Mouse (Mus musculus) T-helper 1 cell (primary cell): ENCODE results near the gene Zfp950.
"Not testable (repeated sequence)": the region's sequence is repeated elsewhere in the genome, so short reads cannot be mapped to it uniquely, and the experiment has no call there.

ENCODE experiments used
- in situ Hi-C: fragments of 300-600 bp; cut with MboI, MseI; formaldehyde crosslinking; loops from one replicate; pipeline ENCODE4 v1.15.1; 2025; ENCODE audit warnings: high pct_unique_total_duplicates

Zfp950 gene

GRCm38 (mm10) chr19:61140342-61141206, at the start of gene Zfp950:
TSS of gene Zfp950 (minus strand) at chr19:61140840.
- in situ Hi-C loops, result no loop called here

- in situ Hi-C loops, result not testable (repeated sequence)
Observed at GRCm38 (mm10) chr19:61183590-61183989, 43.0 kb upstream of the Zfp950 start, which contains the start of gene Gm6020. TSS of gene Gm6020 (plus strand) at chr19:61183890.

DNA sequence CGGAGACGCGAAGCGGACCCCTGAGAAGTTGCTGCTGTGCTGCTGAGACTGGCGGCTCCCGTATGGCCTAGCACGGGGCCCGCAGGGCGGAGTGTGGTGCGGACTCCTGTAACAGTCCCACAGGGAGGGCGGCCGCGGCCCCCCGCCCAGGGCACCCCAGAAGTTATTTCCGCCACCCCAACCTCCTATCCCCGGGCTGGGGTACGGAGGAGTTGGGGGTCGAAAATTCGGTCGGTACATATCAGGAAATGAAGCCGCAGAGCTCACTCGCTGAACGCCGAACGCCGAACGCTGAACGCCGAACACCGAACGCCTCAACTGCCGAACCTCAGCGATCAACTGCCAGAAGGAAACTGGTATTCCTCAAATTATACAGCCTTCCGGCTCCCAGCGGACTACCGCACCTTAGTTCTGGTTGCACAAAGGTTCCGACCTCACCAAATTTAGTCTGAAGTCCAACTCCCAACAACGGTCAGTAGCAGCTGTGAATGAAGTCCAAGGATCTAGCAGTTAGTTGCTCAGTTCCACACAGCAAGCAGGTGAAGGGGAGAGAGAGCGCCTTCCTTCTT, 35.2 kb upstream of the Zfp950 start, which contains the start of gene Gm7102:
Gm7102 (minus strand) TSS at position 554 of the 569 bp plus-strand sequence.
- in situ Hi-C loops, result no loop called here

GRCm38 (mm10) chr19:61151701-61152420, 11.2 kb upstream of the Zfp950 start:
- in situ Hi-C loops, result no loop called here

DNA sequence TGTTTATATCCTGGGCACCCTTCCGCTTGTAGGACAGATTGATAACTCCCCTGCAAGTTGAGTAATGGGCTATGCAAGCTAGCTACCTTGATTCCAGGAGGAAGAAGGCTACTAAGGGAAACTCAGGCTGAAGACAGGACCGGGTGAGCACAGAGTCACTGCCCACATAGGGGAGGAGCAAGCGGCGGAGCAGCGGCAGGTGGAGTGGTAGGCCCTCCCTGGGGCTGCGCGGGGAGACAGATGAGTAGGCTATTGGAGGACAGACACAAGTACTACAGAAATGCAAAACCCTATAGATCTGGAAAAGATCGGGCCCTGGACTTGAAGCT, 10.7 kb upstream of the Zfp950 start:
- in situ Hi-C loops, result no loop called here

DNA sequence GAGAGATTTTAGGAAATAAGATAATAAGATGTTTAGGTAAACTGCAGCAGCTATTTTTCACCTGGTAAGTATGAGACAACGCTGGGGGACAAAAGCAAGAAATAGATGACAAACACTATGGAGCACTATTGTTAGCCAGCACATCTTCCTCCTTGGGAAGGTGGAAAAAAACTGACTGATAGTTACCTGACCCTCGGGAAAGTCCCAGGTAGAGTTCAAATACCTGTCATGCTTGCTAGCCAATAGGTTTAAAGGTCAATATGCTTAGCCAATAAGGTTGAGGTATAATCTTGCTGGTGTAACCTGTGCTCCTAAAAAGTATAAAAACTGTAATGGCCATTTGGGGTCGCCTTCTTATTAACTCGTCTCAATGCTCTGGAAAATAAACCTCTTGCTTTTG, 659 bp upstream of the Zfp950 start:
- in situ Hi-C loops, result no loop called here

GRCm38 (mm10) chr19:61138655-61139054, 2.0 kb downstream of the Zfp950 start:
- in situ Hi-C loops, result no loop called here

- in situ Hi-C loops, result no loop called here
Observed at GRCm38 (mm10) chr19:61131096-61131495, 9.5 kb downstream of the Zfp950 start.

DNA sequence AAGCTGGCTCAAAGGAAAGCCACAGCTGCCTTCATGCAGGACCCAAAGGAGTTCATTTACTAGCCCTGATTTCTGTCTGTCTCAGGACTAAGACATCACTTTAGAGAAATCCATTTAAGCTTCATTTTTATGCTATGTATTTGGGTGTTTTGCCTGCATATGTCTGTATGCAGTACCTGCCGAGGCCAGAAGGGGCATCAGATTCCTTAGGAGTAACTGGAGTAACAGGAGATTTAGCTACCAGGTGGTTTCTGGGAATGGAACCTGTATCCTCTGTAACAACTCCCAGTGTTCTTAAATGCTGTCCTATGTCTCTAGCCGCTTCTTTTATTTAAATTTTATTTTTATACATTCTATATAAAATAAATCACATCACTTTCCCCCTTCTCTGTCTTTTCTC, 30.5 kb downstream of the Zfp950 start:
- in situ Hi-C loops, result no loop called here

DNA sequence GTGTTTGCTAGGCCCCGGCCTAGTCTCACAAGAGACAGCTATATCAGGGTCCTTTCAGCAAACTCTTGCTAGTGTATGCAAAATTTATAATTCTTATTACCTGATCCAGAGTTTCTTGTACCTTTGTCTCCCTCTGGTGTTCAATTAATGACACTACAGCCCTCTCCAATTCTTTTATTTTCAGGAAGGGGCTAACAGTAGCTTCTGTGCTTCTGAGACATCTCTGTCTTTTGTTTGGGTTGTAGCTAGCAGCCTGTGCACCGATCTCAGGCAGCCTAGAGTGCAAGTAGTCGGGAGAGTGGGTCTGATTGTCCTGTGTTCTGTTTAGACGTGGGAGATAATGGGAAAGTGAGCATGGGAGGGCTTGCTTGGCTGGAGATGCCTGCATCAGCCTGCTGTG, 42.9 kb downstream of the Zfp950 start:
- in situ Hi-C loops, result no loop called here

GRCm38 (mm10) chr19:61096776-61097175, 43.9 kb downstream of the Zfp950 start:
- in situ Hi-C loops, result no loop called here

DNA sequence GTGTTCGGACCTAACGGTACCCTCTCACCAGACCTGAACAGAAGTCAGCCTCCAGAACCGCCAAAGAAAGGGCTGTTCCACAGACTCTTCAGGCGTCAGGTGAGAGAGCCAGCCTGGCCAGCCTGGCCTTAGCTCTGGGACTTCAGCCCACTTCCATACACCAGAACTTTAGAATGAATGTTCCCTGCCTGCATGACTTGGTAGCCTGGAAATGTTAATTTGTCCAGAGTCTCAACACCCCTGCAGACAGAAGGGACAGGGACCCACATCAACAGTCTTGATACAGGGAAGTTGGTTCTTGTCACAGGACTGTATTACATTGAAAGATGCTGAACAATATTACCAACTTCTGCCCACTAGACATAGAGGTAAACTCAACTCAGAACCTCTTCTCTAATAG, 50.1 kb downstream of the Zfp950 start:
- in situ Hi-C loops, result no loop called here

DNA sequence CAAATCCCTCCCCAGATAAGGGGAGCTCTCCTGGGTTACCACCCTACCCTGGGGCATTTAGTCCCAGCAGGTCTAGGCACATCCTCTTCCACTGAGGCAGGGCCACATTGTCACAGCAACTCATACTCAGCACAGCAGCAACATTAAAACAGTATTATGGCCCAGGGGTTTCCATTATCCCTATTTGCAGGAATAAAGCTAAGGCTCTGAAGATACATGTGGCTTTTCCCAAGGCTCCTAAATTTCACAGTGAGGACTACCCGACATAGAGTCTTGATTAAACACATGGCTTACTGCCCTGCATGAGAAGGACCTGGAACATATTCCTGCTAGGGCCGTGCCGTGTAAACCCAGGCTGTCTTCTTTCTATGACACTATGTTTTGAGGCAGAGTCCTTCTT, 51.6 kb downstream of the Zfp950 start:
- in situ Hi-C loops, result loop anchor here (5.0 kb wide), 2 partner anchors 202 to 247 kb away; partner anchors contain the start of gene Grk5

DNA sequence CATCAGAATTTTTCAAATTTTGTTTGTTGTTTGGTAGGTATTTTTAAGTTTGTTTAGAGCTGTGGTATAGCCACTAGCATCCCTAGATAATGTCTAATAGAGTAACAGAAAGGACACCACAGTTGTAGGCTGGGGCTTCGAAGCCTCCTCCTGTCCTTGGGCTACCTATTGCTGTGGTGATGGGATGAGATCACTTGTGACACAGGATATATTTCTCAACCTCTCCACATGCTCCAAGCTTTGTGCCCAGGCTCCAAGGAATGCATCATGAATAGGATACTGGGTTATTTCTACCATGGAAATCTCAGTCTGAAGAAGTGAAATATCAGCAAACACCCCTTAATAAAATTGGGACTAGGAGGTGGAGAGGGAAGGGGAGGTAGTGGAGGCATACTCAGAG, 52.9 kb downstream of the Zfp950 start:
- in situ Hi-C loops, result loop anchor here (5.0 kb wide), 2 partner anchors 200 to 245 kb away; partner anchors contain the start of gene Grk5

GRCm38 (mm10) chr19:61085217-61085616, 55.4 kb downstream of the Zfp950 start:
- in situ Hi-C loops, result loop anchor here (5.0 kb wide), 2 partner anchors 198 to 243 kb away; partner anchors contain the start of gene Grk5

- in situ Hi-C loops, result no loop called here
Observed at GRCm38 (mm10) chr19:61084149-61084940, 56.3 kb downstream of the Zfp950 start.

DNA sequence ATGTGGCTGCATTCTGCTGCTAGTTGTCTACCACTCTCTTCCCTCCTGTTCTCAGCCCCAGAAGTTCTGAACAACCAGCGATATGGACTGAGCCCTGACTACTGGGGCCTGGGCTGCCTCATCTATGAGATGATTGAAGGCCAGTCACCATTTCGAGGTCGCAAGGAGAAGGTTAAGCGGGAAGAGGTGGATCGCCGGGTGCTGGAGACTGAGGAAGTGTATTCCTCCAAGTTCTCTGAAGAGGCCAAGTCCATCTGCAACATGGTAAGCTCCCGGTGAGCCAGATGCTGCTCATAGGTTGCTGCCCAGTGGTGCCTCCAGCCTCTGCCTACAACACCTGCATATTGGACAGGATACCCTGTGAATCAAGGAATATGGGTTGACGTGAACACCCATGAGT, 57.6 kb downstream of the Zfp950 start:
- in situ Hi-C loops, result no loop called here

DNA sequence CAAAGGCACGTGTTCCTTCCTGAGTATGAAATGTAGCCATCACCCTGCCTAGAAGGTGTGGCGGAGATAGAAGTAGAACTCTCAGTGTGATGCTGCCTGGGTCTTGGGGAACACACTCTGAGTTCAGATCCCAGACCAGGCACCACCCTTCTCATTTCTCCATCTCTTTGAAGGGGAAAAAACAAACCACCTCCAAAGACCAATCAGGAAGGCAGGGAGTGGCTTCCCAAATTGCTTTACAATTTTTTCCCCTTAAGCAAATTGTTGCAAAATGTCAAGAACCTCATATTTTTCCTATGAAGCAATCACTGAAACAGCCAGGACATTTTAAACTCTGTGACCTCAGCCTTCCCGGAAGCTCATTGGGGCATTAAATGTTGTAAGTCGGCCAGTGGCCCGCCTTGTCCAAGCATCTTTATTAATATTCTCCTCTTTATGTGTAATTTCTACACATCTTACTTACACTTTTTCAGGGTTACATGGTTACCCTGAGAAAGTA, 60.3 kb downstream of the Zfp950 start:
- in situ Hi-C loops, result no loop called here

DNA sequence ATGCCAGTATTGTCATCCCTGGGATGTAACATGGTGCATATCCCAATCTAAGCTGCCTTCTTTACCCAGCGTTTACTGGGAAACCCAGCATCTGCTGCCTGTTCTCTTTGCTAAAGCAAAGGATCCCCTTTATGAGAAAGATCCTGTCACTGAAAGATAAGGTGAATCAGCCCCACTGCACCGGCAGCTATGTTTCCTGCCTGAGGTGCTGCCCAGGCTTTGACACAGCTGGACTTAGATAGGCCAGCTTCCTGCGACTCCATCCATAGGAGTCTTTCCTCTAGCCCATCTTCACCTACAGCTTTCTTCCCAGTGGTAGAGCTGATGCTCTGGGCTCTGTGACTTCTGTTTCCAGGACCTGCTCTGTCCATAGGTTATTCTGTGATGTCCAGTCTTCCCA, 62.0 kb downstream of the Zfp950 start:
- in situ Hi-C loops, result no loop called here

GRCm38 (mm10) chr19:61065011-61065410, 75.6 kb downstream of the Zfp950 start:
- in situ Hi-C loops, result no loop called here

DNA sequence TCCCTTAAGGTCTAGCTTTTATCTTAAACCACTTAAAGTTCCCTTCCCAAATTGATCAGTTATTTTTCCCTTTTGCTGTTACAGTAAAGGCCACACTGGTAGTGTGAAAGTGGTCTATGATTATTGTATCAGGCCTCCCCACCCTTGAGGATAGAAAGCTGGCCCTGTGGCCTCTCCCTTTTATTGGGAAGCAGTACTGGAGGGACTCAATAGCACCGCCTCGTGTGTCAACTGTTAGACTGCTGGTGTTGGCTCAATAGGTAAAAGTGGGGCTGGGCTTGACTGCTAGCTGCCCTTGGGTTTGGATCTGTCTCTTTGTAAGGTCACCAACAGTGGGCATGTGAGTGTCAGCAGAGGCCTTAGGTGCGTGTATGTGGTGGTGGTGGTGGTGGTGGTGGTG, 76.3 kb downstream of the Zfp950 start:
- in situ Hi-C loops, result no loop called here
